Mouse (Mus musculus) MEL (cell line): ENCODE data around the gene Hsf5.

Experiments used
- CHD2 ChIP-seq: IDR thresholded peaks from 2 replicates; pipeline ENCODE4 v1.6.1; 2011; ENCODE audit warnings: low read length, improper control_type of control experiment
- CTCF ChIP-seq, 3 experiments: IDR thresholded peaks in 2 of 3; conservative IDR thresholded peaks in 1 of 3; 2 replicates each; pipeline ENCODE4 v1.5.1; 2011 to 2012; ENCODE audit warnings: low read length in 3 of 3, low read depth in 2 of 3, mild to moderate bottlenecking in 2 of 3, improper control_type of control experiment in 1 of 3, inconsistent platforms in 1 of 3, mixed read lengths in 1 of 3, moderate library complexity in 1 of 3; ENCODE audit not compliant: control insufficient read depth in 1 of 3, insufficient read depth in 1 of 3, poor library complexity in 1 of 3, severe bottlenecking in 1 of 3
- EP300 ChIP-seq, 2 experiments: IDR thresholded peaks; 2 replicates each; pipeline ENCODE4 v1.6.1; 2011; ENCODE audit warnings: improper control_type of control experiment in 2 of 2, low read length in 2 of 2, low read depth in 1 of 2, mild to moderate bottlenecking in 1 of 2
- GATA1 ChIP-seq: IDR thresholded peaks from 2 replicates; pipeline ENCODE4 v1.6.1; 2011; ENCODE audit warnings: low read depth, low read length, improper control_type of control experiment
- JUND ChIP-seq: IDR thresholded peaks from 2 replicates; pipeline ENCODE4 v1.6.1; 2011; ENCODE audit warnings: low read depth, mild to moderate bottlenecking, improper control_type of control experiment, low read length
- MAFK ChIP-seq: IDR thresholded peaks from 2 replicates; pipeline ENCODE4 v1.6.1; 2011; ENCODE audit warnings: low read depth, mild to moderate bottlenecking, low read length, improper control_type of control experiment, borderline replicate concordance
- MAX ChIP-seq: IDR thresholded peaks from 2 replicates; pipeline ENCODE4 v1.6.1; 2011; ENCODE audit warnings: low read length, improper control_type of control experiment
- POLR2A ChIP-seq, 2 experiments: IDR thresholded peaks; 2 replicates each; pipeline ENCODE4 v1.6.1; 2011 to 2012; ENCODE audit warnings: low read length in 2 of 2, mild to moderate bottlenecking in 2 of 2, control low read depth in 1 of 2, improper control_type of control experiment in 1 of 2, low read depth in 1 of 2, moderate library complexity in 1 of 2; ENCODE audit not compliant: control insufficient read depth in 1 of 2, insufficient read depth in 1 of 2, poor library complexity in 1 of 2
- POLR2AphosphoS2 ChIP-seq: IDR thresholded peaks from 2 replicates; pipeline ENCODE4 v1.6.1; 2011; ENCODE audit warnings: low read length, improper control_type of control experiment
- SIN3A ChIP-seq: IDR thresholded peaks from 2 replicates; pipeline ENCODE4 v1.6.1; 2012; ENCODE audit warnings: low read length, improper control_type of control experiment, inconsistent platforms
- USF1 ChIP-seq: IDR thresholded peaks from 2 replicates; pipeline ENCODE4 v1.6.1; 2014; ENCODE audit warnings: low read depth, mild to moderate bottlenecking, inconsistent platforms, low read length, improper control_type of control experiment, moderate library complexity
- USF2 ChIP-seq, 2 experiments: IDR thresholded peaks; 2 replicates each; pipeline ENCODE4 v1.6.1; 2011 to 2012; ENCODE audit warnings: improper control_type of control experiment in 2 of 2, low read length in 2 of 2, borderline replicate concordance in 1 of 2, inconsistent platforms in 1 of 2, low read depth in 1 of 2, mild to moderate bottlenecking in 1 of 2; ENCODE audit not compliant: insufficient read depth in 1 of 2
- ZMIZ1 ChIP-seq: IDR thresholded peaks from 2 replicates; pipeline ENCODE4 v1.6.1; 2012; ENCODE audit warnings: low read depth, mild to moderate bottlenecking, inconsistent platforms, low read length, improper control_type of control experiment, moderate library complexity

GRCm38 (mm10) chr11:87654693-87655092 is 37.7 kb downstream of the Hsf5 start:
- TF ChIP-seq MAX (no peak), MAFK (no peak), EP300 (IDR thresholded peaks at IDR 0.05; ENCODE audit: low read depth in 1 of 2, low read length in 2 of 2) (no peak), USF1 (no peak), CTCF (IDR thresholded peaks at IDR 0.05 in 2 of 3, conservative IDR thresholded peaks at IDR 0.05 in 1 of 3; ENCODE audit: control insufficient read depth in 1 of 3, insufficient read depth in 1 of 3, low read depth in 2 of 3, low read length in 3 of 3, poor library complexity in 1 of 3, severe bottlenecking in 1 of 3) (no peak), POLR2AphosphoS2 (no peak), POLR2A (IDR thresholded peaks at IDR 0.05; ENCODE audit: control insufficient read depth in 1 of 2, insufficient read depth in 1 of 2, low read depth in 1 of 2, low read length in 2 of 2, poor library complexity in 1 of 2) (no peak), ZMIZ1 (no peak), JUND (no peak), CHD2 (no peak), GATA1 (no peak), USF2 (IDR thresholded peaks at IDR 0.05; ENCODE audit: borderline replicate concordance in 1 of 2, insufficient read depth in 1 of 2, low read depth in 1 of 2, low read length in 2 of 2) (no peak), SIN3A (no peak)
